Mouse (Mus musculus): Measurements from ENCODE around the gene Stpg1. TPM values are rescaled to one million over a fixed set of nuclear protein-coding genes. Genes with fewer than 3 reads are reported as not detected.
A peak's percentile ranks its signal among the peaks of the same experiment; 100 is the strongest.

The Stpg1 gene
- 0.23 TPM in 1 of 2 replicates, not detected in the other for polyA plus RNA-seq (2016; fragmentation: Nextera tagmentation; extraction: Ambion mirVana)

DNA sequence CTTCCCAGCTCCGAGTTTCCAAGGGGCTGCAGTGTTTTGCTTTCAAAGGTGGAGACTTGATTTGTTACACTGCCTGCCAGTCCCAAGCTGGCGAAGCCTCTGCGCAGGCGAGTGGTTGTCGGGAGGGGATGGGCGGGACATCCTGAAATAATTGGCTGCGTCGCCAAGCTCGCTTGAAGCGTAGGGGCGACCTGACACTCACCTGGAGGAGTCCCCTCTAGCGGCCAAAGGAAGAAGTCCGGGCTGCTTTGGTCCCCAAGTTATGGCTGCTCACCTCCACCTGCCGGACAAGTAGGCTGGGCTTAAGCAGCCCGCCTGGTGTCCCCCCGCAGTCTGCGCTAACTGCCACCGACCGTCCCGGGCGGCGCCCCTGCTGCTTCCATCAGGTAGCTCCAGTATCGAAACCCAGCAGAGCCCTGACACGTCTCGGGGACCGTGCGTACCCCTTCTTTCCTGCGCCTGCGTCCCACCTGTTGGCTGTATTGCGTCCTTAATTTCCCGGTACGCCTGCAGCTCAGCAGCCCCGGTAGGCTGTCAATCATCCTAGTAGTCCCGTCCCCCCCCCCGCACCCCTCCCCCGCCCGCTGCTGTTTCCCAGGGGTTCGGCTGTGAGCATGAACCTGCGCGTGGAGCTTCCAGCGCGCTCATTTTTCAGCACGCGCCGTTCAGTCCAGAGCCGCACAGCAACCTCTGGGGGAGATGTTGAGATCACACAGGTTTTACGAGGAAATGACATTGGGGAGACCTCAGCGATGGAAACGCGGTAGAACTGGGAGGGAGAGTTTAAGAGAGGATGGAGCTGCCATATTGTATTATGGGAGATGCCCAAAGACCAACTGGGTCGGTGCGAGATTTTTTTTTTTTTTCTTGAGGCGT is at the start of gene Stpg1, which contains the start of gene Nipal3:
TSS of gene Stpg1 (plus strand) at position 270 of the 876 bp plus-strand sequence.
TSS of gene Nipal3 (minus strand) at position 518 of the 876 bp plus-strand sequence.
- no peaks in the 10 kb centered on the region for H3K9me3 ChIP-seq

DNA sequence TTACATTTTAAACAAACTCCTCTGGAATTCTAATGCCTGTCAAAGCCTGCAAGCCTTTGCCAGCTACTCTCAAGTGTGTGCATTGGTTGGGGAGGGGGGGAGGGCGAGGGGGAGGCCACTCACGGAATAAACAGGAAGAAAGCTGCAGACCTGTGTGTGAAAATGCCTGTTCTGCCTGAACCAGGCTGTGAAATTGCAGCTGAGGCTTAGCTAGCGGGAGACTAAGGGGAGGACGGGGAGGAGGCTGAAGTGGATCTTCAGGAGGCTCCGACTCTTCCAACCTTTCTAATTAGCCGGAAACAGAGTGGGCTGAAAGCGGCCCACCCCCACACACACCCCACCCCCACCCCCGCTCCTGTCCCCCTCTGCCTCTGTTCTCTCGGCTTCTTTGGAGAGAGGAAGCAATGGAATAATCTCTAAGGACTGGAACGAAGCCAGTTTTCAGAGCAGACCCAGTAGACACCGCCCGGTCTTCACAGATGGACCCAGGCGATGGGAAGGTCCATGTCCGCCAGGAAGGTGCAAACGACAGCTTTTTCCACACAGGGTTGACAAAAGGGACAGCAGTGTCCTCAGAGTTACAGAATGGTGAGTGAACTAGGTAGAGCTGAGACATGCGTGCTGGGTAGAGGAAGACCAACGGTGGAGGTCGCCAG is 43.1 kb upstream of the Stpg1 start:
- Histone ChIP-seq H3K9ac (no peak overlapping the region), H3K27me3 (no peaks in the 10 kb centered on the region), H3K4me3 (no peak overlapping the region), H3K36me3 (no peaks in the 10 kb centered on the region), H3K4me1 (peaks cover 10% of the 10 kb centered on the region), H3K27ac (no peak overlapping the region; the same call in 1 of the 2 replicates), H3K9me3 (no peaks in the 10 kb centered on the region), H3K4me2 (replicated peaks) (peak overlapping the region; percentile 25; the same call in 1 of the 2 replicates)
- WGBS = 44% methylated on average over 18 of the region's 18 CpGs
- no peak for ATAC-seq (ENCODE audit: insufficient number of reproducible peaks, insufficient read depth, low FRiP score, low TSS enrichment)

More for the DNA sequence above, at the start of gene Stpg1, which contains the start of gene Nipal3:
- Histone ChIP-seq H3K4me2 (replicated peaks) (peak within 1 kb of the TSS; percentile 74), H3K36me3 (no peaks in the 10 kb centered on the region), H3K9ac (peak within 1 kb of the TSS; percentile 44), H3K27me3 (no peaks in the 10 kb centered on the region), H3K27ac (0 out of 2 replicates have a peak within 1 kb of the TSS, but pooled peaks have one; percentile 7), H3K4me1 (peaks cover 5% of the 10 kb centered on the region; the same call in 1 of the 2 replicates), H3K4me3 (peak within 1 kb of the TSS; percentile 54)
- ATAC-seq (ENCODE audit: insufficient number of reproducible peaks, insufficient read depth, low FRiP score, low TSS enrichment) = peak; percentile 93
- under 1% methylated on average over 53 of the region's 53 CpGs for WGBS

DNA sequence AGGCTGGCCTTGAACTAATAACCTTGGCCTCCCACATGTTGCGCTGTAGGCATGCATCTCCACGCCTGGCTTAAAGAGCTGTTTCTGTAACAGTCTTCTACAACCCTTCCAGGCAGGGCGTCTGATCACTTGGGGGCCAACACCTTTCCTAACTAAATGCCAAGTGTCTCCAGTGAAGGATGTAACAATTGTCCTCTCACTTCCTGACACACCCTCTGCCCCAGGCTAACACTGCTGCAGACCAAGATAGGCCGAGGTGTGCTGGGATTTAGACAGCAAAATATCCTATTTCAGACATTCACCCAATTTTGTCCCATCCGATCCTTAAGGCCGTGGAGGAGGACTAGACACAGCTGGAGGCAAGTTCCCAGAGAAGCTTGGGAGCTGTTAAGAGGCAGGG is 41.4 kb upstream of the Stpg1 start:
- H3K4me2 ChIP-seq (replicated peaks) = no peak overlapping the region
- peaks cover 10% of the 10 kb centered on the region for H3K4me1 ChIP-seq
- H3K36me3 ChIP-seq = no peaks in the 10 kb centered on the region
- H3K4me3 ChIP-seq = no peak overlapping the region
- H3K27ac ChIP-seq = no peak overlapping the region
- no peak overlapping the region for H3K9ac ChIP-seq
- WGBS = 60% methylated on average over 6 of the region's 6 CpGs
- ATAC-seq (ENCODE audit: insufficient number of reproducible peaks, insufficient read depth, low FRiP score, low TSS enrichment) = no peak
- H3K9me3 ChIP-seq = no peaks in the 10 kb centered on the region
- H3K27me3 ChIP-seq = no peaks in the 10 kb centered on the region

DNA sequence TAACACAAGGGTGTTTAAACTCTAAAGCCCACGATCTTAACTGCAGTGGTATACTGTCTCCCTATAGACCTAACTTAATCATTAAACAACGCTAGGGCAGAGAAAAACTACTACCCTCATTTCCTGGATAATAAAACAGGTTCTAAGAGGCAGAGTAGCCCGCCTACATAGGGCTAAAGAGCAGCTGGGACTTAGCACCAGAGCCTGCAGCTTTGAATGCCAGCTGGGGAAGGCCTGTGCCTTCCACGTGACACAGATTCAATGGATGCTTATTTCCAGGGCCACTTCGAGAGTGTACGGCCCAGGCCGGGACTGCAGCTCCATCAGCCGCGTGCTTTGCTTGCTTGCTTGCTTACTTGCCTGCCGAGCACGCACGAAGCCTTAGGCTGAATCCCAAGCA is 41.0 kb upstream of the Stpg1 start:
- peaks cover 10% of the 10 kb centered on the region for H3K4me1 ChIP-seq
- H3K27me3 ChIP-seq = no peaks in the 10 kb centered on the region
- no peak overlapping the region for H3K27ac ChIP-seq
- WGBS = 67% methylated on average over 12 of the region's 12 CpGs
- H3K4me2 ChIP-seq (replicated peaks) = no peak overlapping the region
- no peak overlapping the region for H3K4me3 ChIP-seq
- H3K9ac ChIP-seq = no peak overlapping the region
- H3K36me3 ChIP-seq = no peaks in the 10 kb centered on the region
- no peak for ATAC-seq (ENCODE audit: insufficient number of reproducible peaks, insufficient read depth, low FRiP score, low TSS enrichment)
- H3K9me3 ChIP-seq = no peaks in the 10 kb centered on the region

DNA sequence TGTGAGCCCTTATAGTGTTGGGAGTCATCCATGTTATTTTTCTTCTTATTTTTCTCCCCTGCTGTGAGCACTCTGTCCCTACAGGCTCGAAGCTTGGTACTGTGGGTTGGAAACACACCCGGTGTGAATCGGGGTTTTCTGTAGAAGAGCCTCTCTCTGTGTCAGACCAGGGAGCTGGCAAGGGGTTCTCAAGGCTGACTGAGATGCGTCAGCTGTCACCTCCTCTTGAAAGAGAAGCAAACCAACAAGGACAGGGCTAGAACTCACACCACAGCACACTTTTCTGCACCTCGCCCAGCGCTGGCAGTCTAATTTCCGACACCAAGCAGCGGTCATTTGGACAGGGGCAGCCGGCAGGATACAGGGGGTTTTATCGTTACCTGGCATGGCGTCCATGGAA is 31.2 kb upstream of the Stpg1 start:
- H3K27me3 ChIP-seq = no peaks in the 10 kb centered on the region
- 94% methylated on average over 11 of the region's 11 CpGs for WGBS
- ATAC-seq (ENCODE audit: insufficient number of reproducible peaks, insufficient read depth, low FRiP score, low TSS enrichment) = no peak
- no peak overlapping the region for H3K27ac ChIP-seq
- no peaks in the 10 kb centered on the region for H3K36me3 ChIP-seq
- H3K9me3 ChIP-seq = no peaks in the 10 kb centered on the region
- no peaks in the 10 kb centered on the region for H3K4me1 ChIP-seq
- H3K9ac ChIP-seq = no peak overlapping the region
- no peak overlapping the region for H3K4me3 ChIP-seq
- H3K4me2 ChIP-seq (replicated peaks) = no peak overlapping the region

DNA sequence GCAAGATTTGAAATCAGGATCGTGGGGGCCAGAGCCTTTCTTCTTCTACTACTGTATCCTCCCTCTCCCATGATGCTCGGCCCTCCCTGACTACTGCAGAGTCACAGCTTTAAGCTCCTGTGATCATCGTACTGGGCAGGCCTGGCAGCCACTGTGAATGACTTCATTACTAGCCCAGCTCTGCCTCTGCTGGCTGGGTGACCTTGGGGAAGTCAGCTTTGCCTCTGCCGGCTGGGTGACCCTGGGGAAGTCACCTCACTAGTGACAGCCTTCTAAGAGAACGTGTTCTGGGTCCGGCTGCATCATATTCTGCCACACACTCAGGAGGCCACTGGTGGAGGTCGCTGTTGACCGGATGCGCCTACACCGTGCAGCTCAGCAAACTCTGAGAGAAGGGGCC is 16.7 kb upstream of the Stpg1 start:
- Histone ChIP-seq H3K9ac (no peak overlapping the region), H3K36me3 (no peaks in the 10 kb centered on the region), H3K27ac (no peak overlapping the region), H3K4me3 (no peak overlapping the region), H3K4me2 (replicated peaks) (no peak overlapping the region), H3K4me1 (peaks cover 3% of the 10 kb centered on the region; the same call in 1 of the 2 replicates), H3K27me3 (no peaks in the 10 kb centered on the region), H3K9me3 (no peaks in the 10 kb centered on the region)
- ATAC-seq (ENCODE audit: insufficient number of reproducible peaks, insufficient read depth, low FRiP score, low TSS enrichment) = no peak
- 86% methylated on average over 10 of the region's 10 CpGs for WGBS

DNA sequence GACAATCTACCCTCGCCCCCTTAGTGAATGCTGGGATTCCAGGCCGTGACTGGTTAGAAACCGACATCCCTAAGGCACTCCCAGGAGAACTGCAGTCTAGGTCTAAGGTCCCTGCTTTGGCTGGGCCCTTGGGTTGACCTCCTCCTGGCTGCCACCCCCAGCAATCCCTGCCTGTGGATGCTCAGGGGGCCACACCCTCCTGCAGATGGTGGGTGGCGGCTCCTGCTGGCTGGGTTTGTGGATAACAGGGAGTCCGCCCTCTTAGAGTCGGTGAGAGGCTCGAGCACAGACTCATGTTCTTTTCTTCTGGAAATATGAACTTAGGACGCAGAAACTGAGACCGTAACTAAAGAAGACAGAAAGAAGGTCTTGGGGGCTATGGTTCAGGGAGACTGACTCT is 14.2 kb upstream of the Stpg1 start:
- Histone ChIP-seq H3K4me3 (no peak overlapping the region), H3K9me3 (no peaks in the 10 kb centered on the region), H3K27me3 (no peaks in the 10 kb centered on the region), H3K4me1 (peaks cover 3% of the 10 kb centered on the region; the same call in 1 of the 2 replicates), H3K4me2 (replicated peaks) (no peak overlapping the region), H3K9ac (no peak overlapping the region), H3K36me3 (no peaks in the 10 kb centered on the region), H3K27ac (no peak overlapping the region)
- ATAC-seq (ENCODE audit: insufficient number of reproducible peaks, insufficient read depth, low FRiP score, low TSS enrichment) = no peak
- 76% methylated on average over 9 of the region's 9 CpGs for WGBS

DNA sequence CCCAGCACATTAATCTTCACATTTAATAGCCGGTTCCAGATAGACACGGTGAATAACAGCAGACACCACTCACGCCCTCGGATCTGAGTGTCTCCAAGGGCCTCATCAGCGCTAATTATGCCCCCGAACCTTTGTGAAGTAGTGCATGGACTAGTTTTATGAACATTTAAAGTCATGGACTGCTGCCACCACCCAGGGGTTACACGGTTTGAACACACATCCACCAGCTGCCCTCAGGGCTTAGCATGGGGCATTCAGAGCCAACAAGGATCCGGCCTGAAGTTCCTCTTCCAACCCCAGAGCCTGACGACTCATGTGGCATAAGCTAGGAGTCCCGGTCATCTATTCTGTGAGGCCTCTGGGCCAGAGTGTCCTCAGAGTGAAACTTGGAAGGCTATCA is 9.5 kb upstream of the Stpg1 start:
- no peak for ATAC-seq (ENCODE audit: insufficient number of reproducible peaks, insufficient read depth, low FRiP score, low TSS enrichment)
- Histone ChIP-seq H3K4me2 (replicated peaks) (no peak overlapping the region), H3K4me1 (peaks cover 3% of the 10 kb centered on the region; the same call in 1 of the 2 replicates), H3K27me3 (no peaks in the 10 kb centered on the region), H3K9ac (no peak overlapping the region), H3K9me3 (no peaks in the 10 kb centered on the region), H3K27ac (no peak overlapping the region), H3K36me3 (no peaks in the 10 kb centered on the region), H3K4me3 (no peak overlapping the region)
- 75% methylated on average over 10 of the region's 10 CpGs for WGBS

DNA sequence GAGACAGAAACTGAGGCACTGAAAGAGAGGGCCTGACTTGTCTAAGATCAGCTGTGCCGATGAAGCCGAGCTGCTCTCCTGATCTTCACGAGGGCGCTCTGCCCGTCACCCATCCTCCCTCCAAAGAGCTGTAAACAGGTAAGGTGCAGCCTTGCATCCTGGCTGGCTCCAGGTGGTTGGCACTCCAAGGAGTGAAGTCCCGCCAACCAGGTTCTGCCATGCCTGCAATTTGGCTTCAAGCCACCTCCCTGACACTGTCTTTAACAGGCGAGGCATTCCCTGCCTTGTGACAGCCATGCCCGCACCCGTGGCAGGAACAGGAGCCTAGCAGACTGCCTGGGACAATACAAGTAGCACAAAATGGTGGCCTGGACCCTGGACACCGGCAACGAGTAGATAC is 8.2 kb upstream of the Stpg1 start:
- H3K4me1 ChIP-seq = no peaks in the 10 kb centered on the region
- H3K4me3 ChIP-seq = no peak overlapping the region
- WGBS = 91% methylated on average over 11 of the region's 11 CpGs
- ATAC-seq (ENCODE audit: insufficient number of reproducible peaks, insufficient read depth, low FRiP score, low TSS enrichment) = no peak
- no peak overlapping the region for H3K9ac ChIP-seq
- H3K27ac ChIP-seq = no peak overlapping the region
- H3K36me3 ChIP-seq = no peaks in the 10 kb centered on the region
- H3K9me3 ChIP-seq = no peaks in the 10 kb centered on the region
- H3K27me3 ChIP-seq = no peaks in the 10 kb centered on the region
- no peak overlapping the region for H3K4me2 ChIP-seq (replicated peaks)

DNA sequence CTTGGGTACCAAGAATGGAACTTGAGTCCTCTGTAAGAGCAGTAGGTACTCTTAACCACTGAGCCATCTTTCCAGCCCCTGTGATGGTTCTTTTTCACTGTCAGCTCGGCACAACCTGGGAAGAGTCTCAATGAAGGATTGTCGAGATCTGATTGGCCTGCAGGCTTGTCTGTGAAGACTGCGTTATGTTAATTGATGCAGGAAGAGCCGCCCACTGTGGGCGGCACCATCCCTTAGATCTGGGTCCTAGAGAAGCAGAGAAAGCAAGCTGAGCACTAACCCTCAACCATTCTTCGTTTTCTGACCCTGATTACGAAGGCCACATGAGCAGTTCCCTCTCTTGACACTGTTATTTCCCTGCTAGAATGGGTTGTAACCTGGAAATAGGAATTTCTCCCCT is 5.3 kb upstream of the Stpg1 start:
- H3K9ac ChIP-seq = no peak overlapping the region
- no peaks in the 10 kb centered on the region for H3K36me3 ChIP-seq
- H3K4me2 ChIP-seq (replicated peaks) = no peak overlapping the region
- 86% methylated on average over 7 of the region's 7 CpGs for WGBS
- H3K27ac ChIP-seq = no peak overlapping the region
- no peaks in the 10 kb centered on the region for H3K9me3 ChIP-seq
- H3K4me1 ChIP-seq = peaks cover 5% of the 10 kb centered on the region; the same call in 1 of the 2 replicates
- no peaks in the 10 kb centered on the region for H3K27me3 ChIP-seq
- H3K4me3 ChIP-seq = no peak overlapping the region
- no peak for ATAC-seq (ENCODE audit: insufficient number of reproducible peaks, insufficient read depth, low FRiP score, low TSS enrichment)

DNA sequence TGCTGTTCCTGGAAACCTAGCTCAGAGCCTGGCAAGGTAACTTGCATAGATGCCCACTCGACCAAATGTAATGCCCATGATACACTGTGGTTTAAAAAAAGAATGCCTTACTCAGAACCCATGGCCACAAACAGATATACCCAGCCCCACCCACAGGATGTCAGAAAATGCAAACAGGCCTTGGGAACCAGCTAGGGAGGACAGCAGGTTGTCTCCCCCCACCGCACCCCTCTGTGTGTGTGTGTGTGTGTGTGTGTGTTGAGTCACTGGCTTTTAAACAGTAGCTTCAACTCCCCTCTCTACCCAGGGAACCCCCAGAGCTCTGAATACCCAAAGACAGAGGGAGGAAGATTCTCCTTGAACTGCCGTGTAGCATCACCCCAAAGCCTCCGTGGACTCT is 1.3 kb upstream of the Stpg1 start:
- H3K4me1 ChIP-seq = peaks cover 5% of the 10 kb centered on the region; the same call in 1 of the 2 replicates
- H3K27me3 ChIP-seq = no peaks in the 10 kb centered on the region
- H3K4me3 ChIP-seq = peak overlapping the region; percentile 54
- H3K27ac ChIP-seq = no peak overlapping the region
- no peak for ATAC-seq (ENCODE audit: insufficient number of reproducible peaks, insufficient read depth, low FRiP score, low TSS enrichment)
- H3K9ac ChIP-seq = no peak overlapping the region
- no peaks in the 10 kb centered on the region for H3K9me3 ChIP-seq
- 51% methylated on average over 4 of the region's 4 CpGs for WGBS
- H3K36me3 ChIP-seq = no peaks in the 10 kb centered on the region
- H3K4me2 ChIP-seq (replicated peaks) = peak overlapping the region; percentile 74
